Mouse (Mus musculus) CH12.LX (cell line): ENCODE results near the gene Cfap161. TPM values are rescaled to one million over a fixed set of nuclear protein-coding genes. Genes with fewer than 3 reads are reported as not detected.

ENCODE experiments used
- DNase-seq: peaks from one replicate; pipeline ENCODE4 v3.0.0-alpha.2; 2013; ENCODE audit errors: extremely low read depth
- H3K27ac ChIP-seq: 2 replicates; pipeline ENCODE4 v1.5.1; 2012; ENCODE audit warnings: low read depth, mild to moderate bottlenecking, control low read depth, moderate library complexity; ENCODE audit not compliant: insufficient read depth
- H3K27me3 ChIP-seq: replicated peaks from 2 replicates; pipeline ENCODE3; 2012; ENCODE audit warnings: inconsistent platforms
- H3K36me3 ChIP-seq, 2 experiments: replicated peaks in 1 of 2; 2 replicates each; pipeline versions ENCODE3 to v1.6.1; 2012; ENCODE audit warnings: inconsistent platforms in 1 of 2, low read length in 1 of 2, mild to moderate bottlenecking in 1 of 2, mixed read lengths in 1 of 2, moderate library complexity in 1 of 2; ENCODE audit not compliant: control insufficient read depth in 1 of 2, insufficient read depth in 1 of 2
- H3K4me1 ChIP-seq, 2 experiments: 2 replicates each; pipeline ENCODE4 v1.6.1; 2012; ENCODE audit warnings: inconsistent platforms in 1 of 2, moderate library complexity in 1 of 2; ENCODE audit not compliant: insufficient read depth in 2 of 2, control insufficient read depth in 1 of 2
- H3K4me2 ChIP-seq: 2 replicates; pipeline ENCODE4 v1.6.1; 2012; ENCODE audit warnings: low read depth, mild to moderate bottlenecking, control low read depth; ENCODE audit not compliant: poor library complexity, insufficient read depth, severe bottlenecking
- H3K4me3 ChIP-seq, 3 experiments: fragments of 150-350 bp in 1 of 3; sonication (generic) in 1 of 3; replicated peaks in 1 of 3; 2 replicates each; pipeline versions ENCODE3 to v1.5.1; 2011 to 2012; ENCODE audit warnings: low read depth in 2 of 3, low read length in 2 of 3, mild to moderate bottlenecking in 2 of 3, moderate library complexity in 2 of 3, control low read depth in 1 of 3, improper control_type of control experiment in 1 of 3, inconsistent platforms in 1 of 3, mixed read lengths in 1 of 3; ENCODE audit not compliant: poor library complexity in 1 of 3
- H3K79me2 ChIP-seq: replicated peaks from 2 replicates; pipeline ENCODE4 v1.6.1; 2012; ENCODE audit warnings: mild to moderate bottlenecking, moderate library complexity; ENCODE audit not compliant: control insufficient read depth, poor library complexity, insufficient read depth, severe bottlenecking; ENCODE audit errors: extremely low read depth
- H3K9ac ChIP-seq: 2 replicates; pipeline ENCODE4 v1.6.1; 2012; ENCODE audit warnings: low read depth, mild to moderate bottlenecking, control low read depth, moderate library complexity; ENCODE audit not compliant: insufficient read depth
- H3K9me3 ChIP-seq: replicated peaks from 2 replicates; pipeline ENCODE3; 2012; ENCODE audit warnings: low read length, inconsistent platforms, mixed read lengths
- BHLHE40 ChIP-seq: IDR thresholded peaks from 2 replicates; pipeline ENCODE4 v1.6.1; 2011; ENCODE audit warnings: mild to moderate bottlenecking, low read depth, low read length, improper control_type of control experiment
- CHD1 ChIP-seq: IDR thresholded peaks from 2 replicates; pipeline ENCODE4 v1.6.1; 2012; ENCODE audit warnings: low read depth, low read length, improper control_type of control experiment, inconsistent platforms
- CHD2 ChIP-seq: IDR thresholded peaks from 2 replicates; pipeline ENCODE4 v1.6.1; 2011; ENCODE audit warnings: low read length, improper control_type of control experiment
- ELF1 ChIP-seq: IDR thresholded peaks from 2 replicates; pipeline ENCODE4 v1.6.1; 2014; ENCODE audit warnings: low read depth, mild to moderate bottlenecking, inconsistent platforms, low read length, improper control_type of control experiment
- EP300 ChIP-seq: IDR thresholded peaks from 2 replicates; pipeline ENCODE4 v1.6.1; 2011; ENCODE audit warnings: low read length, improper control_type of control experiment
- ETS1 ChIP-seq: conservative IDR thresholded peaks from 2 replicates; pipeline ENCODE4 v1.6.1; 2012; ENCODE audit warnings: low read depth, mild to moderate bottlenecking, inconsistent platforms, low read length, improper control_type of control experiment, moderate library complexity
- HCFC1 ChIP-seq: IDR thresholded peaks from 2 replicates; pipeline ENCODE4 v1.6.1; 2012; ENCODE audit warnings: low read depth, mild to moderate bottlenecking, inconsistent platforms, low read length, improper control_type of control experiment
- IRF4 ChIP-seq: IDR thresholded peaks from 2 replicates; pipeline ENCODE4 v1.6.1; 2014; ENCODE audit warnings: low read depth, mild to moderate bottlenecking, inconsistent platforms, low read length, improper control_type of control experiment
- JUND ChIP-seq: conservative IDR thresholded peaks from 2 replicates; pipeline ENCODE4 v1.6.1; 2011; ENCODE audit warnings: low read depth, low read length, improper control_type of control experiment
- MAZ ChIP-seq: IDR thresholded peaks from 2 replicates; pipeline ENCODE4 v1.6.1; 2012; ENCODE audit warnings: low read depth, mild to moderate bottlenecking, inconsistent platforms, low read length, improper control_type of control experiment, moderate library complexity
- MEF2A ChIP-seq: IDR thresholded peaks from 2 replicates; pipeline ENCODE4 v1.6.1; 2014; ENCODE audit warnings: low read depth, mild to moderate bottlenecking, inconsistent platforms, low read length, improper control_type of control experiment, borderline replicate concordance
- MXI1 ChIP-seq: IDR thresholded peaks from 2 replicates; pipeline ENCODE4 v1.6.1; 2011; ENCODE audit warnings: mild to moderate bottlenecking, low read depth, low read length, improper control_type of control experiment
- MYC ChIP-seq: IDR thresholded peaks from 2 replicates; pipeline ENCODE4 v1.6.1; 2011; ENCODE audit warnings: low read depth, mild to moderate bottlenecking, improper control_type of control experiment, low read length
- PAX5 ChIP-seq: IDR thresholded peaks from 2 replicates; pipeline ENCODE4 v1.6.1; 2012; ENCODE audit warnings: low read length, inconsistent platforms, mixed read lengths
- POLR2A ChIP-seq: IDR thresholded peaks from 2 replicates; pipeline ENCODE4 v1.6.1; 2011; ENCODE audit warnings: low read depth, mild to moderate bottlenecking, improper control_type of control experiment, low read length
- POLR2AphosphoS2 ChIP-seq: IDR thresholded peaks from 2 replicates; pipeline ENCODE4 v1.6.1; 2011; ENCODE audit warnings: low read depth, low read length, improper control_type of control experiment
- RAD21 ChIP-seq: IDR thresholded peaks from 2 replicates; pipeline ENCODE4 v1.6.1; 2011; ENCODE audit warnings: low read depth, mild to moderate bottlenecking, low read length, improper control_type of control experiment, moderate library complexity
- RCOR1 ChIP-seq: conservative IDR thresholded peaks from 2 replicates; pipeline ENCODE4 v1.6.1; 2012; ENCODE audit warnings: low read depth, mild to moderate bottlenecking, inconsistent platforms, low read length, improper control_type of control experiment
- SIN3A ChIP-seq: IDR thresholded peaks from 2 replicates; pipeline ENCODE4 v1.6.1; 2012; ENCODE audit warnings: low read length, improper control_type of control experiment, inconsistent platforms
- dilution Hi-C: fragments of 300-500 bp; cut with MboI; formaldehyde crosslinking; loops from 2 replicates; pipeline ENCODE4 v1.14.3; 2020; ENCODE audit warnings: low sequenced_read_pairs; ENCODE audit not compliant: extremely low pct_unique_long_range_greater_than_20kb, extremely low pct_ligation_motif_present
- in situ Hi-C: fragments of 300-500 bp; cut with MboI; formaldehyde crosslinking; loops from 3 replicates; pipeline ENCODE4 v1.14.3; 2019; ENCODE audit warnings: low sequenced_read_pairs, low pct_ligation_motif_present, low pct_unique_long_range_greater_than_20kb, mixed read lengths
- polyA plus RNA-seq: library from polyadenylated mRNA; unstranded; fragments of >175 nt; gene quantifications from 2 replicates; pipeline ENCODE4 v1.2.1, GENCODE M21; 2012; ENCODE audit warnings: low read depth; ENCODE audit not compliant: insufficient read length
- total RNA-seq, 2 experiments: library from RNA; depleted of rRNA; stranded (reverse); fragments of 300-350 nt in 1 of 2; fragments of >200 nt in 1 of 2; gene quantifications; 2 replicates each; pipeline ENCODE4 v1.2.3; 2012 to 2014

Gene Cfap161
- total and polyA plus RNA-seq, 3 experiments, result 0.08 to 0.42 (median 0.17) TPM

DNA sequence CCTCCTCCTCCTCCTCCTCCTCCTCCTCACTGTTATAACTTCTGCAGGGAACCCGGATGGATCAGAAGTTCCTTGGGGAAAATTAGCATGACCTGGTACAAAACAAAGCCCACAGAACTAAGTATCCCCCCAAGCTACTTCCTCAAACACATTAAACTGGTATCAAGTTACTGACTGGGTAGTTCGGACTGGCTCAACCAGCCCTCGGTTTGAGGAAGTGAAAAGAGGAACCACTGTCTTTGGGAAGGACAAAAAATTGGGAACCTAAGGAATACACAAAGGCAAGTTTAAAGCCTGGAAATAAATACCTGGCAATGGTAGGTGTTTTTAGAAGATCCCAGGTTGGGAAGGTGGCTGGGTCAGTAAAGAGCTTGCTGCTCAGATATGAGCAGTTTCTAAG, 15.0 kb upstream of the Cfap161 start:
- Histone ChIP-seq H3K4me2 (no peak overlapping the region), H3K9ac (no peak overlapping the region), H3K27ac (no peak overlapping the region), H3K79me2 (no peaks in the 10 kb centered on the region), H3K9me3 (no peaks in the 10 kb centered on the region), H3K4me1 (peaks cover 14 to 56% of the 10 kb centered on the region in 2 experiments; a peak in 3 of 4 replicates), H3K27me3 (no peaks in the 10 kb centered on the region), H3K36me3 (no peaks in the 10 kb centered on the region), H3K4me3 (no peak overlapping the region)
- dilution Hi-C loops (no loop called here), in situ Hi-C loops (loop anchor here (5.0 kb wide), 1 partner anchor 68 kb away; no protein-coding TSS in a partner anchor)
- peak; percentile 56 for DNase-seq
- no peak for TF ChIP-seq RAD21
- no peak for TF ChIP-seq POLR2AphosphoS2
- TF ChIP-seq PAX5, result no peak
- TF ChIP-seq EP300, result peak; percentile 87
- no peak for TF ChIP-seq HCFC1
- TF ChIP-seq ELF1, result peak; percentile 26; the same call in 1 of the 2 replicates
- TF ChIP-seq MEF2A, result no peak
- TF ChIP-seq MYC, result no peak
- no peak for TF ChIP-seq RCOR1
- TF ChIP-seq IRF4, result peak; percentile 74
- no peak for TF ChIP-seq JUND
- no peak for TF ChIP-seq CHD1
- TF ChIP-seq ETS1, result peak; percentile 36; the same call in 1 of the 2 replicates
- no peak for TF ChIP-seq BHLHE40
- 0 out of 2 replicates have a peak, but pooled peaks have one; percentile 34 for TF ChIP-seq CHD2

DNA sequence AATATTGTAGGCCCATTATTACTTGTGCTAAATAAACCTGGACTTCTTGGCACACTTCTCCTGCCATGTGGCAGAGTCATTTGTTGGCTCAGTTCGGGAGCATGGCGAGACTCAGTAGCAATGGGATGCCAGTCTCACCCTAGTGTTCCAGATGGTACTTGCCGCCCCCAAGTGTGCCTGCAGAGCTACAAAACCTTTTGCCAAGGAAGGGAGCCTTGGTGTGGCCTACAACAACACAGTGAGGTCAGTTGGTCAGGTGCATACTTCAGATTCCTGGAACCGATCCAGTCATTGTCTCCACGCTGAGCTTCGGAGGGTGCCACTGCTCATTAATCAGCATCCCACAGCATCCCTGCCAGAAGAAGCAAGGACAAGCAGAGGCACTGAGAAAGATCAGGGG, 14.4 kb upstream of the Cfap161 start:
- H3K9ac ChIP-seq, result no peak overlapping the region
- H3K27ac ChIP-seq, result no peak overlapping the region
- H3K36me3 ChIP-seq, result no peaks in the 10 kb centered on the region
- no peak for DNase-seq
- in situ Hi-C loops, result loop anchor here (5.0 kb wide), 1 partner anchor 68 kb away; no protein-coding TSS in a partner anchor
- dilution Hi-C loops, result no loop called here
- TF ChIP-seq MAZ, result no peak
- no peak for TF ChIP-seq SIN3A
- no peak for TF ChIP-seq PAX5
- TF ChIP-seq POLR2A, result no peak
- no peak for TF ChIP-seq MXI1
- H3K4me3 ChIP-seq, result no peak overlapping the region
- H3K79me2 ChIP-seq, result no peaks in the 10 kb centered on the region
- no peaks in the 10 kb centered on the region for H3K27me3 ChIP-seq
- peaks cover 14 to 57% of the 10 kb centered on the region in 2 experiments; a peak in 3 of 4 replicates for H3K4me1 ChIP-seq
- no peaks in the 10 kb centered on the region for H3K9me3 ChIP-seq
- H3K4me2 ChIP-seq, result no peak overlapping the region
